Mouse (Mus musculus) brain, embryonic 14.5 days (tissue): ENCODE data around the gene Fcgrt. TPM values are rescaled to one million over a fixed set of nuclear protein-coding genes. Genes with fewer than 3 reads are reported as not detected.
A peak's percentile ranks its signal among the peaks of the same experiment; 100 is the strongest.

Experiments
- DNase-seq: peaks from one replicate; pipeline ENCODE4 v3.0.0-alpha.2; 2011; ENCODE audit warnings: low read depth
- CTCF ChIP-seq: fragments of 200-500 bp; IDR thresholded peaks from 2 replicates; pipeline ENCODE4 v1.5.1; 2012; ENCODE audit warnings: inconsistent platforms, mild to moderate bottlenecking, moderate library complexity, borderline replicate concordance; ENCODE audit not compliant: insufficient read depth, insufficient read length; ENCODE audit errors: extremely low read depth
- POLR2A ChIP-seq: fragments of 200-500 bp; IDR thresholded peaks from 2 replicates; pipeline ENCODE4 v1.6.1; 2012; ENCODE audit warnings: mild to moderate bottlenecking, inconsistent platforms, borderline replicate concordance; ENCODE audit not compliant: poor library complexity, insufficient read depth, insufficient read length, severe bottlenecking; ENCODE audit errors: extremely low read depth
- polyA plus RNA-seq: library from polyadenylated mRNA; depleted of rRNA; stranded (reverse); fragments of >200 nt; gene quantifications from 2 replicates; pipeline ENCODE4 v1.2.3, GENCODE M21; 2012

Gene Fcgrt
- polyA plus RNA-seq, 1 experiment, result 17.3 TPM

GRCm38 (mm10) chr7:45053117-45053930, 50.3 kb downstream of the Fcgrt start:
- peak; percentile 95 for DNase-seq
- TF ChIP-seq POLR2A (peak; percentile 23), CTCF (no peak)

GRCm38 (mm10) chr7:45052862-45053116, 50.9 kb downstream of the Fcgrt start, which contains the start of gene Prr12:
Gene Prr12, minus strand, starts transcription at chr7:45052881.
- DNase-seq, result peak; percentile 90
- TF ChIP-seq POLR2A (no peak), CTCF (no peak)

GRCm38 (mm10) chr7:45052181-45052861, 51.3 kb downstream of the Fcgrt start:
- TF ChIP-seq POLR2A (no peak), CTCF (no peak)
- DNase-seq, result no peak

GRCm38 (mm10) chr7:45051601-45051974, 52.1 kb downstream of the Fcgrt start:
- TF ChIP-seq CTCF, result no peak
- TF ChIP-seq POLR2A, result no peak
- DNase-seq, result no peak

GRCm38 (mm10) chr7:45050945-45051600, 52.6 kb downstream of the Fcgrt start:
- no peak for TF ChIP-seq POLR2A
- TF ChIP-seq CTCF, result no peak
- DNase-seq, result peak; percentile 98

GRCm38 (mm10) chr7:45048923-45049657, 54.6 kb downstream of the Fcgrt start:
- no peak for TF ChIP-seq POLR2A
- TF ChIP-seq CTCF, result no peak
- no peak for DNase-seq

- no peak for TF ChIP-seq CTCF
- TF ChIP-seq POLR2A, result no peak
- no peak for DNase-seq
Measured at GRCm38 (mm10) chr7:45048001-45048890, 55.4 kb downstream of the Fcgrt start.

GRCm38 (mm10) chr7:45047491-45047890, 56.2 kb downstream of the Fcgrt start:
- TF ChIP-seq POLR2A (no peak), CTCF (no peak)
- no peak for DNase-seq

- DNase-seq, result no peak
- TF ChIP-seq POLR2A (no peak), CTCF (no peak)
Measured at GRCm38 (mm10) chr7:45046853-45047350, 56.7 kb downstream of the Fcgrt start.

- TF ChIP-seq CTCF (no peak), POLR2A (no peak)
- DNase-seq, result no peak
Measured at GRCm38 (mm10) chr7:45045741-45046140, 57.9 kb downstream of the Fcgrt start.
